Mouse (Mus musculus) embryo, embryonic 11 days (tissue): ENCODE measurements around the gene Spaca6.
"Not testable (repeated sequence)": the region's sequence is repeated elsewhere in the genome, so short reads cannot be mapped to it uniquely, and the experiment has no call there.

ENCODE experiments used
- DNase-seq: peaks from one replicate; pipeline ENCODE4 v3.0.0-alpha.2; 2015

Spaca6 gene

GRCm38 (mm10) chr17:17826751-17827657 lies at the start of gene Spaca6:
TSS of gene Spaca6 (plus strand) at chr17:17827158.
- DNase-seq, result peak; percentile 94

GRCm38 (mm10) chr17:17790866-17791630 lies 35.9 kb upstream of the Spaca6 start:
- DNase-seq, result no peak

- DNase-seq, result peak; percentile 53
These were observed 34.4 kb upstream of the Spaca6 start for GRCm38 (mm10) chr17:17792578-17792977.

DNA sequence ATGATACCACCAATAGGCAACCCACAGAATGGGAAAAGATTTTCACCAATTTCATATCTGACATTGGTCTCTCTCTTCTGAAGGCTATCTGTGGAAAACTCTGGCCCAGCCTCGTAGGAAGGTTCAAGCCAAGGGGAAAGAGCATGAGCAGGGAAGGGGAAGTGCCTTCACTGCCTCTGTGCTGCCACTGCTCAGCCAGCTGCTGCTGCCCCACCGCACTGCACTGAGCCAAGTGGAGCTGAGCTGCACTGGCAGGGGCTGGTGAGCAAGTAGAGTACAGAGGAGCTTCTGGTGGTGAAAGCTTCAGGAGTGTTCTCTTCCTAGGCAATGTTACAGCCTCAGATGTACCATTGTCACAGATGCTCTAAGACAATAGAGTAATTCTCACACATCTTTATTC lies 31.4 kb upstream of the Spaca6 start:
- DNase-seq, result no peak

GRCm38 (mm10) chr17:17823612-17824336 lies 3.2 kb upstream of the Spaca6 start:
- no peak for DNase-seq

GRCm38 (mm10) chr17:17825921-17826591 lies 902 bp upstream of the Spaca6 start:
- peak; percentile 74 for DNase-seq

GRCm38 (mm10) chr17:17827658-17828190 lies 766 bp downstream of the Spaca6 start:
- DNase-seq, result peak; percentile 93

DNA sequence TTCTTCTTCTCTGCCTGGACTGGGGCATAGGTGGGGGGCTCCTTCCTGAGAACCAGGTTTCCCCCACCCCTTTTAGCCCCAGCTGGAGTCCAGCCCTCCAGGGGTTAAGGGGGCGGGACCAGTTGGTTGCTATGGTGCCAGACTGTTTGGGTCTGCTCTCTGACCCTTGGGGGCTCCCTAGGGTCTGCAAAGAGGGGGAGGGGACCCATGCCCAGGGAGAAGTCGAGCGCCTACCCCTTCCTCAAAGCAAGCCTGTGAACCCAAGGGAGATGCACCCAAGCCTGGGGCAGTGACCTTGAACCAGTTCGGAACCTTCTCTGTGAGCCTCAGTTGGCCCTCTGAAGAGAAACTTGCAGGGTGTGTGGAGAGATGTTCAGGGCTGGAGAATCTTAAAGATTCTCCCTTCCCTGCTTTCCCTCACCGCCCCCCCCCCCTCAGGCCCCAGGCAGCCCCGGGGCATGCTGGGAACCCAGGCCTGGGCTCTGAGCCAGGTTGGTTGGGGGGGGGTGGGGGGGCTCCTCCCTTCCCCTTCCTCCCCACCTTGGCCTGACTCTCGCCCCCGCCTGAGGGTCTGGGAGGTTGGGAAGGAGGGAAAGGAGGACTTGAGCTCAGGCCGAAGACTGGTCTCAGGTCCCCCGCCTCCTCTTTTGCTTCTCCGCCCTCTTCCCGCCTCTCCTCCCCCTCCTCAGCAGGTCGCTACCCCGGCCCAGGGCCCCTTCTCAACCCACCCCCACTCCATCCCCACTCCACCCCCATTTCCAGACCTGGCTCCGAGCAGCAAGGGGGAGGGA lies 1.4 kb downstream of the Spaca6 start:
- peak; percentile 91 for DNase-seq

- DNase-seq, result no peak
These were observed 2.3 kb downstream of the Spaca6 start for GRCm38 (mm10) chr17:17829052-17829785.

DNA sequence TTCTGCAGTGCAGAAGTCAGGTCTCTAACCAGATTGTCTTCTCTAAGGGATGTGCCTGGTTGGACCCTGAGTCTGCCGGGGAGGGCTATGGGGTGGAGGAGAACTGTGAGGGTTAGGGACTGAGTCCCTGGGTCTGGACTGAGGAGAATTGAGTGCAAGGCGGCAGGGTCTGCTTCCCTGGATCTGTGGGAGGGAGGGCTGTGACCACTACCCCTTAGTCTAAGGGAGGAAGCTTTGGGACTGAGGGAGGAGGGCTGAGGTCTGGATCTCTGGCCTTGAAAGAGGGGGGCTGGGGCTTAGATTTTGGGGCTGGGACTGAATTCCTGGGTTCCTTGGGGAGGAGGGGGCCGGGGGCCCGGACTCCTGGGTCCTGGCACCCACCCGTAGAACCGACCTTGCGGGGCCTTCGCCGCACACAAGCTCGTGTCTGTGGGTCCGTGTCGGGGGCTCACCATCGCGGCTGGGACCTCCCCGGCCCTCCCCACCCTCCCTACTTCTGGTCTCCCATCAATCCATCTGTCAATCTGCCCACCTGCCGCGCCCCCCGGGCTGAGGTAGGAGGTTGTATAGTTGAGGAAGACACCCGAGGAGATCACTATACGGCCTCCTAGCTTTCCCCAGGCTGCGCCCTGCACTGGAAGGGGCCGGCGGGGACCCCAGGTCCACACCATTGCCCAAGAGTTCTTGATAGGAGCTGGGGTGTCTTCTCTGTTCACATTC lies 3.0 kb downstream of the Spaca6 start:
- no peak for DNase-seq

DNA sequence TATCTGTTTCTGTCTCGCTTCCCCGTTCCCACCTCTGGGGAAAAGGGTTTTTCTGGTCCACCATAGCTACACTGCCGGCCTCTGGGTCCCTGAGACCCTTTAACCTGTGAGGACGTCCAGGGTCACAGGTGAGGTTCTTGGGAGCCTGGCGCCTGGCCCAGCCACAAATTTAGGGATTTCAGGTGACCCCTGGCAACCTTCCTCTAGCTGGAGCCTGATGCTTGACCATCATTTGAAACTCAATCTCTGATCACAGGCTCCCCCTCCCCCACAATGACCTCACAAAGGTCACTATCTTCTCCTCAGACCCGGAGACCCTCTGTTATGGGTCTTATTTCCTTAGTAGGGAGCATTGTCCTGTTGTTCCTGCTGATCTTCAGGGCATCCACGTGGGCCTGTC lies 3.8 kb downstream of the Spaca6 start:
- DNase-seq, result no peak

DNA sequence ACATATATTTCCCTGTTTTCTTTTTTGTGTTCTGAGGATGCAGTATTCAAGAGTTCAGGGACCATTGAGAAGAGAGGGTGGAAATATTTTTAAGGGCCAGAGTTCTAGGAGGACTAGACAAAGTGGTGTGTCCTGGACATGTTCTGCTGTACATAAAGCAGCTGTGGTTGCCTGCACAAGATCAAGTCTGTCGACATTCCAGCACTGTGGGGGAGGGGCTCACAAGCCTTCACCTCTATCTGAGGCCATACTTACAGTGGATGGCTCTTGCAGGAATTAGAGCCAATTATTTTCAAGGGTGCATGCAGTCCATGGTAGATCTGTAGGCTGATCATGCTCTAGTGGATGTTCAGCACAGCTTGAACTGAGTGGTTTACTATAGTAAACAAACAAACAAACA lies 7.9 kb downstream of the Spaca6 start:
- peak; percentile 49 for DNase-seq

DNA sequence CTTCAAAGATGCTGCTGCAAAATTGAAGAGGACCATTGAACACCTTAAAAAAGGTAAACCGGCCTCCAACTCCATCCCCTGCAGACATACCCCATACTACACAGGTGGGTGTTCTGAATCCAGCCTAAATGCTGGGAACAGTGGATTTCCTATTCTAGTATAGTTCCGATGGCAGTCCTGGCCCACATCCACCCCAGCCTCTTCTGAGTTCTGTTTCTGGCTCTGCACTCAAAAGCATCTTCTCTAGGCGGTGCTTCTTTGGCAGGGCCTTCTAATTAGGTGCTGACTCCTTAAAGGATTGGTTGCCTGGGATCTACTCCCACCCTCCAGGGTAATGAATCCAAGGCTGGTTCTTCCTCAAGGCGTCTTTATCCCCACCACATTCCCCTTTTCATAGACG lies 9.1 kb downstream of the Spaca6 start:
- no peak for DNase-seq

DNA sequence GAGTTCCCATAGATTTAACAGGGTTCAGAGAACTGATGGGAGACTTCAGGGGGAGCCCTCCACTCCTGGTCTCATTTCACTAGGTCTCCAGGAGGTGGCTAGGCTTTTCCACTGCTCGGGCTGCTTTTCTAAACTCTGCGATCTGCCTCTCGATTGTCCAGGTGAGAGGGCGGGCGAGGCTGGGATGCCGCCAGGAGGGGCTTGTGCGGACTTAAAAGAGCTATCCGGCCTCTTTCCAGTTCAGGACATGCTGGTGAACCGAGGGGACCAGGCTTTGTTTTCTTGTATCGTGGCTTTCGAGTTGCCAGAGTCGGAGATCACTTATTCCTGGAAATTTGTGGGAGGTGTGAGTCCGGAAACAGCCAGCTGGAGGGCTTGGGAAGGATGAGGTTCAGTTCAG lies 10.5 kb downstream of the Spaca6 start:
- peak; percentile 29 for DNase-seq

DNA sequence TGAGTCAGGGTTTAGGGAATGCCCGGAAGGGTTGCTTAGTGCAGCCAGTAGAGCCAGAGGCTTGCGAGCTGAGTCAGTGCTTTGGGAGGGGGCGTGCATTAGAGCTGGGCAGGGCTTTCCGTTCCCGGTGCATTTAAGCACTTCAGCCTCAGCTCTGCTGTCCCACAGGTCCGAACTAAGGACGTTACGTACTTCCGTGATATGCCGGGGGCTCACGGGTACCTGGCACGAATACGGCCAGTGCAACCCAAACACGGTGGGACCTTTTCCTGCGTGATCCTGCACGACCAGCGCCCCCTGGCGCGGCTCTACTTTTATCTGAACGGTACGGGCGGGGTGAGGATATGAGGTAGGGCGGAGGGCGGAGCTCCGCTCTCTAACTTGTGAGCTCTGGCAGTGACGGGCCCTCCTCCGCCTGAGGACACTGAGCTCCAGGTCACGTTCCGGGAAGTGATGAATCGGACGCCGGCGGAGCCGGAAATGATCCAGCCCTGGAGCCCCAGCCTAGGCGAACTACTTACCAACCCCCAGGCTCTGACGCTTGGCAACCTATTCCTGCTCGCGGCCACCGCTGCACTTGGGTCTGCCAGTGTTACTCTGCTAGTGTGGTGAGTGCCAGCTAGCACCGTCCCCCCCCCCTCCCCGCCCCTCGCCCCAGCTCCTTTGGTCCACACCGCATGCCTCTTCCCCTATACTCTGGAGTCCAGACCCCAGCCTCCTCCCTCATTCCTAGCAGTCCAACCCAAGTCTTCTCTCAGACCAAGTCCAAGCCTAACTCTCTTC lies 11.2 kb downstream of the Spaca6 start:
- DNase-seq, result peak; percentile 94

GRCm38 (mm10) chr17:17839276-17839675 lies 12.3 kb downstream of the Spaca6 start:
- DNase-seq, result no peak

DNA sequence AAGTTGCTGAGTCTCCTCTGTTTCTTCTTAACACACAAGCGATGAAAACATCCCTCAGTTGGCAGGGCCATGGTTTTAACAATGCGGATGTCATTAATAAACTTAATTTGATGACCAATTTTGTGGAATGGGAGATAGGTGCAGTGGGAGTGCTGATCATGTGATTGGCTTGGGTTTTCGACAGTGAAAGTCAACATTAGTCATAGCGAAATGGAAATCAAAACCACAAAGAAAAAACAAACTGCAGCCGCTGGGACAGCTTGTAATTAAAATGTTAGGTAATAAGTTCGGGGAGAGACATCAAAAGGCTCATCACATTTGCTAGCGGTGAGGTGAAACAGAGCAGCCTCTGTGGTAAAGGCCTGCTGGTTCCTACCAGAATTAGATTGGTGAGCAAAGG lies 13.8 kb downstream of the Spaca6 start:
- no peak for DNase-seq

GRCm38 (mm10) chr17:17843534-17844261 lies 16.7 kb downstream of the Spaca6 start:
- no peak for DNase-seq

DNA sequence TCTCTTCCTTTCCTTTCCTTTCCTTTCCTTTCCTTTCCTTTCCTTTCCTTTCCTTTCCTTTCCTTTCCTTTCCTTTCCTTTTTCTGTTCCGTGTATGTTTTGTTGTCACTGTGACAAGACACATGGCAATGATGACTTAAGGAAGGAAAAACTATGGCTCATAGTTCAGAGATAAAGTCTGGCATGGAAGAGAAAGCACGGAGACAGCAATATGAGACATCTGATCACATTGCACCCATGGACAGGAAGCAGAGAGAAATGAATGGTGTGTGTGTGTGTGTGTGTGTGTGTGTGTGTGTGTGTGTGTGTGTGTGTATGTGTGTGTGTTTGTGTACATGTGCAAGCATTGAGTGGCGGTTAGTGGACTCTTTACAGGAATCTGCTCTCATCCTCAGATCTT lies 17.6 kb downstream of the Spaca6 start:
- not testable (repeated sequence) for DNase-seq
